Mouse (Mus musculus) brain, embryonic 14.5 days (tissue): ENCODE data around the gene Mxi1.

Source experiments
- CTCF ChIP-seq: fragments of 200-500 bp; IDR thresholded peaks from 2 replicates; pipeline ENCODE4 v1.5.1; 2012; ENCODE audit warnings: inconsistent platforms, mild to moderate bottlenecking, moderate library complexity, borderline replicate concordance; ENCODE audit not compliant: insufficient read depth, insufficient read length; ENCODE audit errors: extremely low read depth
- POLR2A ChIP-seq: fragments of 200-500 bp; IDR thresholded peaks from 2 replicates; pipeline ENCODE4 v1.6.1; 2012; ENCODE audit warnings: mild to moderate bottlenecking, inconsistent platforms, borderline replicate concordance; ENCODE audit not compliant: poor library complexity, insufficient read depth, insufficient read length, severe bottlenecking; ENCODE audit errors: extremely low read depth

DNA sequence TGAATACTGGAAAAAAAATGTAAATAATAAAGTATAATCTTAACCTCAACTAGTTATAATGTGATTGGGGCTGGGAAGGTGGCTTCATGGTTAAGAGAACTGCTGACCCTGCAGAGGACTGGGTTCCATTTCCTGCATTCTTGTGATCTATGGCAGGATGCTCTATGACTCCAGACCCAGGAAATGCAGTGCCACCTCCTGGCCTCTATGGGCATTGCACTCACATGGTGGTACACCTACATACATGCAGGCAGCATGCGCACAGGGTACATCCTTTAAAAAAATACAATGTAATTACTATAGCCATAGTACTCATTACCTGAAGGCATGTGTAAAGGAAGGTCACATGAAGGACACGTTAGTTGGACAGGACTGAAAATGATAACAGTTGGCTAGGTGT lies 52.6 kb downstream of the Mxi1 start:
- TF ChIP-seq CTCF (peak; percentile 31; the same call in 1 of the 2 replicates), POLR2A (no peak)
